Mouse (Mus musculus): ENCODE measurements at regions not wholly inside any gene's neighbourhood (a gene's known extent, or its start where the extent isn't known, plus 50 kb on each side); places are given as distances from the start of the nearest gene placed in this dataset.
A peak's percentile ranks its signal among the peaks of the same experiment; 100 is the strongest.

DNA sequence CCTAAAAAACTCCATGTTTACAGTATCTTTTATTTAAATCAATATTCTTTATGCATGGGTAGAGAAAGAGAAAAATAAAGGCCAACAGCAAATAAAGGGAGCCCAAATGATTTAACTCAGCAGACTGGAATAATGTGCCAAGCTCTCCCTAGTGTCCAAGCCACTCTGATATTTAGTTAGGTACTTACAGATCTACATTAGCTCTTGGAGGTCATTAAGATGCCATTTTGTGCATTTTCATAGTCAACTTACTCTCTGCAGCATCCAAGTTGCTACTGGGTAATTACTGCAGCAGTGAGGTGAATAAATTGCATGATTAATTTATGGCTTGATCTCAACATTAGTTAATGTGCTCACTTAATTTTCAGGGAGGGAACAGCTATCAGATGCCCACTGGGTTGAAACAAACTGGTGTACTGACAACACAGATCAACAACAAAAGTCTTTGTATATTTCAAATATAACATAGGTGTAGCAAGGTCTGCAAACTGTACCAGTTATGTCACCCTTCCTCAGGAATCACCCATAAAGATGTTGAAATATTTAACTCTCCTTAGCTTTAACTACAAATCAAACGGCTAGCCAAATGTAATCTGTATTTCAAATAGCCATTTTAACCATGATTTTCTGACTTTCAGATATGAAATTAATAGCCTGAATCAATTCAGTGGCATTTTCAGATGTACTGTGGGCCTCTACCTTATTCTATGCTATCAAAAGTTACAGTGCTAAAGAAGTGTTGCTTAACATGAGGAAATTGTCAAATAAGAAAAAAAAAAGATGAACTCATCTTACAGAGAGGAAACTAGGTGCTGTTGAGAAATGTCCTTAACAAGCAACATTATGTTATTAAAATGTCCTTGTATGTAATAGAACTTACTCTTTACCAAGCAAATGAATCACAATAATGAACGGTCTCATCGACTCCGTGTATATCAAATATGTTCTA, 163.8 kb upstream of the Hapln1 start:
- DNase-seq = no peak

DNA sequence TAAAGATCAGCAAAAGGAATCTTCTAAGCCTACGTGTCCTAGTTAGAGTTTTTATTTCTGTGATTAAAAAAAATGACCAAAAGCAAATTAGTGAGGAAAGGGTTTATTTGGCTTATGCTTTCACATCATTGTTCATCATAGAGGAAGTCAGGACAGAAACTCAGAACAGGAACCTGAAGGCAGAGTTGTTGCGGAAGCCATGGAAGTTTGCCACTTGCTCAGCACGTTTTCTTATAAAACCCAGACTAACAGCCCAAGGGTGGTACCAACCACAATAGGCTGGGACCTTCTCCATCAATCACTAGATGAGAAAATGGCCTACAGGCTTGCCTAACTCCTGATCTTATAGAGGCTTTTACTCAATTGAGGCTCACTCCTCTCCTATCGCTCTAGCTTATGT, 161.2 kb upstream of the Hapln1 start:
- DNase-seq = no peak

DNA sequence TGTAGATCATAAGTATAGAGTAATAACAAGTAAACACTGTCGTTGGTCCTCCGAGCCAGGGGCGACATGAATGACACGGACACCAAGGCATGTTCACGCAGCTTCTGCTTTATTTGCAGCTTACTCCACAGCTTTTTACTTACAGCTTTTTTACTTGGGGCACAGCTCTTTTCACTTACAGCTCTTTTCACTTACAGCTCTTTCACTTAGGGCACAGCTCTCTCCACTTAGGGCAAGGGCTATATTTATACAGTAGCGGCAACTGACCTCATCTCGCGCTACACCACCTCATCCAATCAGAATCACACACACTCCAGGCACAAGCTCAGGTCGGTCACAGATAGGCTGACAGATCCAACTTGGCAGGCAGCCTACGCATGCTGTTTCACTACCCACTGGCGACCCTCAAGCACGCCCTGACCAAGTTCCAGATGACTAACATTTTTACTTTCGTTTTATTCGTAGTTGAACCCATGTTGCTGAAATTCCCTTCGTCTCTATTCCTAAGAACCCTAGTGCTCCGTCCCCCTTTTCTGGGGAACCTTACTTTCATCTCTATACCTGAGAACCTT, 155.9 kb upstream of the Hapln1 start:
- DNase-seq = peak in 1 of 2 experiments; percentile 5

DNA sequence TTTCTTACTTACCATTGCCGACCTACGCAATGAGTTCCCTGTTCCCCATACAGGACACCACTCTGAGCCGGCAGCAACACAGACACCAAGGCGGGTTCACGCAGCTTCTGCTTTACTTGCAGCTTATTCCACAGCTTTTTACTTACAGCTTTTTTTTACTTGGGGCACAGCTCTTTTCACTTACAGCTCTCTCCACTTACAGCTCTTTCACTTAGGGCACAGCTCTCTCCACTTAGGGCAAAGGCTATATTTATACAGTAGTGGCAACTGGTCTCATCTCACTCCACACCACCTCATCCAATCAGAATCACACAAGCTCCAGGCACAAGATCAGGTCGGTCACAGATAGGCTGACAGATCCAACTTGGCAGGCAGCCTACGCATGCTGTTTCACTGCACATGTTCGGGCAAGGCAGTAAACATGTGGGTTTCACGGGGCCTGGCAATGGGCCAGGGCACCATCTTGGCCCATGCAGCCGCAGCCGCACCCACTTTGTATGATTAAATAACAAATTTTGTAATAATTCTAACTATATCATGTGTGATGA, 154.9 kb upstream of the Hapln1 start:
- peak; percentile 2 to 4 for DNase-seq

DNA sequence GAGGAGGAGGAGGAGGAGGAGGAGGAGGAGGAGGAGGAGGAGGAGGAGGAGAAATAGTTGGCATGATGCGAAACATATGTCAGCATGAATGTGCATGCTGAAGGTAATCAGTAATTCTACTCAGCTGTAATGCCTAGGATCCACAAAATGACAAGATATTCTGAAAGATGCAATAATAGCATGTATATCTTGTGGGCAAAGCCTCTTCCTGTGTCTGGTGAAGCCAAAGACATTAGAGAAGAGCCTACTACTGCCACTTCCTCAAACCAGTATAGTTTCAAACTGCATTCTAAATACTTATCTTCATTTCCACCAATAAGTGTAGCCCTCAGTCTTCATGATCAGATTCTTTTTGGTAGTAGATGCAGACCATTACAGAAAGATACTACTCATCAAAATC, 152.2 kb upstream of the Hapln1 start:
- DNase-seq = no peak

DNA sequence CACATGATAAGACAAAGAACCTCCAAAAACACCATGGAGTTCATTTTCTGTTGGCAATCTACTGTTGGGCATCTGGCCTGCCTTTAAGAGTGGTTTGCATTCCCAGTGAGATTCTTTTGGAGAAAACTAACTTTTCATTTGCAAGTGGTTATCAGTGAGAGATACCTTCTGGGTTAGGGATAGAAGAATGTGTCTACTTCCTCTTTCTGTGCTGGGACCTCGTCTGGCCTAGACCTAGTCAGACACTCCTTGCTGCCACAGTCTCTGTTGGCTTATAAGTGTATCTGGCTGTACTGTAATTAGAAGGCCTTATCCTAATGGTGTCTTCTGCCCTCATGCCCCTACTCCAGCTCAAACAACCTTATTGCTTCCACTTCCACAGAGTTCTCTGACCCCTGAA, 150.4 kb upstream of the Hapln1 start:
- no peak for DNase-seq

DNA sequence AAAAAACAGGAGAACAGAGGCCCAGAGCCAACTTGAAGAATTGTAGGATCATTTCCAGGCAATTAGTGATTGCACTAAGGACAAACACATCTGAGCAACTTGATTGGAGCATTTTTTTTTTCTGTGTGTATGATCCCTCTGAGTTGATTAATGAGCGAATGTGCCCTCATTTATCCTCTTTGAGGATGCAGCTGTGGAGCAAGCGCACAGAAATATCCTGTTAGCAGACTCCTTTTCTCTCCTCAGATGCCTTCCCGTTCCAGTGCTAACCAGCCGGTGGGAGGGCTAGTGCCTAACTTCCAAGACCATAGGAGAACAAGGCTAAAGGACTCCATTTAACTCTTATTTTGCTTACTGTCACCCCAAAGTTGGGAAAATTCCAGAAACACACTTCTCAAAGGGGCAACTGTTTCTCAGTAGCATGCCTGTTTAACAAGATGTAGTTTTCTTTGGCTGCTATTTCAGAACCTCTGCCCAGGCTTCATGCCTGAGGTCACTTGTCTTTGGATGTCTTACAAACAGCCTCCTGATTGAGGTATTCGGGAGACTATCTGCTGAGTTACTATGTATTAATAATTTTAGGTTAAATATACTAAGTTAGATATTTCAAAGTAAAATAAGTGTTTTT, 144.8 kb upstream of the Hapln1 start:
- no peak for DNase-seq

DNA sequence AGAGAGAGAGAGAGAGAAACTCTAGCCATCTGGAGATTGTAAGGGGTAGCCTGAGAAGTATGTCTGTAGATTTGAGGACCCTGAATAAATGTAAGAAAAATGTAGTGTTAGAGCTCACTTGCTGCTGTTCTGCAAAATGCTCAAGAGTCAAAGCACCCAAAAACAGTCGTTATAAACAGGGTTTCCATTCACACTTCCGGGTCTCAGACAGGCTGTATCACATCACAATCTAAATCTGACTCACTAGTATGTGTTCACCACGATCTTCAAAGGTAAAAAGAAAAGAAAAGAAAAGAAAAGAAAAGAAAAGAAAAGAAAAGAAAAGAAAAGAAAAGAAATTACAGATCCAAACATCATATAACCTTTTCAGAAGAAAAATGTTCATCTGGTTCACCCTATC, 143.7 kb upstream of the Hapln1 start:
- DNase-seq = no peak

DNA sequence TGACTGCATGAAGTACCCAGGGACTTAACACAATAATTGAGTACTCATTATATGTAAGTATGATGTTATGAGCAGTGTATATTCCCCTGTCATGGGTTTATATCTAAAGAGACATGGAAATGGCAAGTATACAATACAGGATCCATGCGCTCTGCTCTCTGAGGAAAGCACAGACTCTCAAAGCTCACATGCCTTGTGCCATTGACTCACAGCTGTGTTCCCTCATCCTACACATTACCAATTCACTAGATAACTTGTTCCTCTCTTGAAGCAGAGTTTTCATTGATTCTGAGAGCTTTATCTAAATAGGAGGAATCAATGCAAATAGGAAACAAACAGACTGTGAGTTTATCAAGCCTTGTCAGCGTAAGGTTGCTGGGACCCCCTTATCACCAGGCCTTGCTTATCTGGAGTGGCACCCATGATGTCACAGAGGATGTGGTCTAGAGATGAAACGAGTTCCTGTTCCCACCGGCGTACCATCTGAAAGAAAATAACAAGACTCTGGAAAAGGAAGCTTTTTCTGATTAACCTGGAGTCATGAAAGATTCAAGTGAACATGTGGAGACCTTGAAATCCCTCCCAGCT, 138.4 kb upstream of the Hapln1 start:
- DNase-seq = no peak

DNA sequence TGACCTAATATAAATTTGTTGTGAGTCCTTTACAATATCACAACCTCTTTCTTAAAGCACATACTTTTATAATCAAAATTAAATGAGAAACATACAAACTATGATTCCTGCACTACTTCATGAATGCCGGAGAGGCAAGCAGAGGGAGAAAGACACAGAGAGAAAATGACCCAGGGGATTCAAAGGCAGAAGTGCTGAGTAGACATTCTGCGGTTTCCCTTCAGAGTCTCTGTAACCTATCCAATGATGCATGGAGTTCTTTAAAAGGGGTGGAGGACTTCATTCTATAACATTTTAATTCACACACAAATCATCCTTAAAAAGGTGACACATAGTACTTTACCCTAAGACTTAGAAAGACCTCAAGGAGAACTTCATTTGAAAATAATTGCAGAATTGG, 129.1 kb upstream of the Hapln1 start:
- no peak for DNase-seq

DNA sequence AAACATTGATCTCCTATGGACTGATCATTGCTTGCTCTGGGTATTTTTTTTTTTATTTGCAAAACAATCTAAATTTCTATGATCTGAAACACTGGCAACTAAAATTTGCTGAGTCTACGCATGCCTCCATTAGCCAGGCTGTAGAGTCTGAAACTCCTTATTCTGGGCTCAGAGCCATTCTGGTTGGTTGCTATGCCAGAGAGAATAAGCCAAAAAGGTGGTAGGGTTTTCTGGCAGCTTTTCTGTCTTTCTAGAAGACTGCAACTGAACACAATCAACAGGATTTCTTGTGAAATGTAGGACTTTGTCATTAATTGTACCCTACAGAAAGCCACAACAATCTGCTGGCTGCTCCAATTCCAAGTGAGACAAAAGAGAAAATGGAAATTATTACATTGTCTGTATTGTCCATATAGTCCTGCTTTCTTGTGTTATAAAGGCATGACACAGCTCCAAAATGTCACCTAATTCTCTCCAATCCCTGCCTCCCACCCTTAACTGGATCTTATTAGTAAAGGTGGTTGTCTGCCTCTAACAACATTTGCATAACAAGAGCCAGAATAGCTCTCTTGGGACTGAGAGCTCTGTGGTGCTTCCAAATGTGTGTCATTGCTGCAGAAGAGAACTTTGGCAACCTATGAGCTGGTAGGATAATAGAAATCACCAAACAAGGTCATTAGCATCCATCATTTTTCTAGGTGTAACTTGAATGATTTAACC, 126.7 kb upstream of the Hapln1 start:
- no peak for DNase-seq

DNA sequence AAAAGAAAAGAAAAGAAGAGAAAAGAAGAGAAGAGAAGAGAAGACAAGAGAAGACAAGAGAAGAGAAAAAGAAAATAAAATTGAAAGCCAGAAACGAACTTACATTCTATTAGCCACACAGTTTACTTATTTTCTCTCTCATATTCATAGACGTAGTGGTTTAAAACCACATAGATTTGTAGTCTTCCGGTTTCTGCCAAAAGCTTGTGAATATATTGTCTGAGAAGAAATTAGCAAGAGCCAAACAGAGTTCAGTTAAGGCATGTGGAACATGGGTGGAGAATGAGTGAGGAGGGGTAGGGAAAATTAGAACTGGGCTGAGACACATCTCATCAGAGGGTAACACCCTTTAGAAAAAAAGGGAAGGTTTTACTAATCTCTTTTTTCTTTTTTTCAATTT, 120.8 kb upstream of the Hapln1 start:
- DNase-seq = no peak

DNA sequence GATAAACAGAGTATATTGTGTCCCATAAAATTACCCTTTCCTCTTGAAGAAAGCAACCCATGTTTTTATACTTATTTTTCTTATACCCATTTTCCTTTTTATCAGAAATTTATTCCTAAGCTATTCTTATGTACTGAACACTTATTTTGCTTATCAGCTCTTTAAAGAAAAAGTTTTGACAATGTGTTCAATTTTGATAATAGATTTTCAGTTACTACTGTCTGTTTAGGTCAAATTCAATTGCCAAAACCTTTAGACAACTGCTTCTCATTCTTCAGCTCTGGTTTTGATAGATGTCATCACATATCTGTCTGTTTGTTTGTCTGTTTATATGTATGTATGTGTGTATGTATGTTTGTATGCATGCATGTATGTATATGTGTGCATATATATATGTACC, 117.8 kb upstream of the Hapln1 start:
- no peak for DNase-seq

DNA sequence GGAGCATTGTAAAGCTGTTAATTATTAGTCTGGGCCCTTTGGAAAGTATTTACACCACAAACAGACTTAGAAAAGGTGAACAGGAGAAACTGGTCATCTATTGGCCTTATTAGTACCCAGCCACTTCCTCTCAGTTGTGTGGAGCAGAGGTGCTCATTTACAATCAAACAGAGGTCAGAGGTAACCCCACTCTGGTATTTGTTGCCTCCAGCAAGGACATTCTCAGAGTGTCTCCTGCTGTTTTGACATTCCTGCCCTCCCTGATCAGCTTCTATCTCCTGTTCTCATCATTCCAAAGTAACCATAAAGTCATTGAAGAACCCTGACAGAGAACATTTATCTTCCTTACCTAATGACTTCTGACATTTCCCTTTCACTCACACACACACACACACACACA, 116.1 kb upstream of the Hapln1 start:
- no peak for DNase-seq

DNA sequence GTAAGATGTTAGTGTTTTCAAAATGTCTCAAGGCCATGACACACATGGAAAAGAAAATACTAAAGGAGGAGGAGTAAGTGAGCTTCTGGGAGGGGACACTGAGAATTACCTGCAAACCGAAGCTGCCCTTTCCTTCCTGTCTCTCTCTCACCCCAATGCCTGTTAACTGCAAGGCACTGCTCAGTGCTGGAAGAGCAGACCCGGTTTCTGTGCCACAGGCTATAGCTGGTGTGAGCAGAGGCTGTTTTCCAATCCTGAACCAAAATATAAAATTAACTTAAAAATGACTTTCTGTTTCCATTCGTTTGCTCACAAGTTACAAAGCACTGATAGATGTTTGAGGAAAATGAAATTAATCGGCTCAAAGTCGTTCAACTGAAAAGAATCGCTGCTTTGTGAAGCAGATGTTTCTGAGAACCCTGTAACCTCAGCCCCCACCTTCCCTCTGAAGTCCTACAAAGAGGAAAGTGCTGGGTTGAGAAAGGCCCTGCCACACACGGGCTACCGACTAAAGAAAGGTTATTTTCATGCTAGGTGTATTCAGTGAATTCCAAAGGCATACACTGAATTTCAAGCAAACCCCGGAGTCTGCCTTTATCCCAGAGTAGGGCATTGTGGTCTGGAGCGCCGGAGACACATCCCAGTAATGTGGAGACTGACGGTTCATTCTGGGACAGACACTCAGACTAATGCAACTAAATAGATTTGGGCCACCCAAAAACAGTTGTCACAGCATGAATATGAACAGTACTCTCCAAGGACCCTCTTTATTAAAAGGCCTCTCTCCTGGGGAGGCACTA, 111.1 kb upstream of the Hapln1 start:
- no peak for DNase-seq

DNA sequence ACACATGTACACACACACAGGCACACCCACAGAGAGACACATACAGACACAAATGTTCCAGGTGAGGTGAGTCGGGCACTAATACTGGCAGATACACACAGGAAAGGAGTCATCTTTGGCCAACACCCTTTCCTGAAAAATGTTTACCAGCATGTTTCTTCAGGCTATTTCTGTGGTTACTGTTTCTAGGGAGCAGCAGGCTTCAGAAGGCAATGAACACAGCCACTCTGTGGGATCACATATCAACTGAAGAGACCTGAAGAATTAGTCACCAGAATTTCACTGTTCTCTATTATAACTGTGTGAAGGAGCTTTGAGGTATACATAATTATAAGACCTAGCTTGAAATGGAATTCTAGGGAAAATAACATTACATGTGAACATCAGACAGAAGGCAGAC, 94.7 kb upstream of the Hapln1 start:
- no peak for DNase-seq

DNA sequence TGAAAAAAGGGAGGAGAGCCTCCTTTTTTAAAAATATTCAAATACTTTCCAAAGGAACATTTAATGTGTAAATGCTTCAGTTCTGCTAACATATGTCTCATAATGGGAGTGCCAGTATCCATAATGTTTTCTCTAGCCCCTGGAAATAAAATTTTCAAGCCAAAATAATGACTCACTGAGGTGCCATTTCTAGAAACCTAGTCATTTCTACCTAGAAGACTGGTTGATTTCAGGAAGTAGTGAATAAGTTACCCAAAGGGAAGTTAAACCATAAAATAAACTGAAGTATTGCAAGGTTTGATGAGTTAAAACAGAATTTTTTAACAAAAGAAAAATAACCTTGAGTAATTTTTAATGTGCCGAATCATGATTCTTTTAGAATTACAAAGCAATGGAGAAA, 85.8 kb upstream of the Hapln1 start:
- no peak for DNase-seq

DNA sequence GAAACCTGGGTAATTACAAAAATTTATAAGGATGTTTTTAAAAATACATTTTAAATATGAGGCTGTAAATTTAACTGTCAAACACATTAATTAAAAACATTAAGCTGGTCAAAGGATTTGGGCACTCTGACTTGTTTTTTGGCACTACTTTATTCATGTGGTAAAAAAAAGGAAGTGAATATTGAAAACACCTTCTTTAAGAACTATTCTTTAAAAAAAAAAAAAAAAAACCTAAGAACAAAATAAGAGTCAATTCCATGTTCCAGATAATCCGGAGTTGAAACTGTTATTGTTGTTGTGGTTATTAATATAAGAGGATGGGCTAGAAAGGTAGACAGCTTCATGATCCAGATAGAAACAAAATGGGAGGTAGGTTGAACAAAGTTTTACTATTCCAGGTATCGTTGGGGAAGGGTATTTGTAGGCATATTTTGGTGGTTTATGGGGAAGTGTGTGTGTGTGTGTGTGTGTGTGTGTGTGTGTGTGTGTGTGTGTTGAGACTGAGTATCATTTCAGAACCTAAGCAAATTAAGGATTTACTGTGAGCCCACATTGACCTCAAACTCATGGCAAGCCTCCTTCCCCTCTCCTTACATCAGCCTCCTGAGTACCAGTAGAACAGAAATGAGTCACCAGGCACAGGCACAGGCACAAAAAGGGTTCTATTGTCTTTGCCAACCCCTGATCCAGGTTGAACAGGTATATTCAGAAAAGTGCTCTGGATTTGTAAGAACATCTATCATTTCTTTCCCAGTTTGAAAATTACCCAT, 85.2 kb upstream of the Hapln1 start:
- DNase-seq = no peak

DNA sequence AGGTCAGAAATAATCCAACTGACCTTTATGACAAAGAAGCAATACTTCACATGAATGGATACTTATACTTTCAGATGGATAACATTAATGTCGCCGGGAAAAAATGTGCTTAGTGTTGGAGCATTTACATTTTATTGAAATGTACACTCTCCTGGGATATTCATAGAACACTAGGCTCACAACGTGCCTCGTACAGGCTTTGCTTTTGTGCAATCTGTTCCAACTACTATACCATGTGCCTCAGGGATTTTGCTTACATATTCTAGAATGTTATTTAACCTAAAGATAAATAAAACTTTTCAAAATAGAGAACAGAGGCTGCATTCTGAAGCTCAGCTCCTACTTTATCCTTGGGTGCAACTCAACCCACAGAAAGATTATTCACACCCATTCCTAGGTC, 75.8 kb upstream of the Hapln1 start:
- DNase-seq = no peak
